Mouse (Mus musculus) brown adipose tissue, adult 24 weeks (tissue): ENCODE results near the gene Clec10a. TPM values are rescaled to one million over a fixed set of nuclear protein-coding genes. Genes with fewer than 3 reads are reported as not detected.

Experiments
- H3K27ac ChIP-seq: fragments of 200-500 bp; replicated peaks from 2 replicates; pipeline ENCODE4 v1.5.1; 2012; ENCODE audit warnings: low read depth, mild to moderate bottlenecking, low read length
- H3K4me1 ChIP-seq: fragments of 200-500 bp; 2 replicates; pipeline ENCODE4 v1.6.1; 2012; ENCODE audit warnings: low read length, mixed read lengths; ENCODE audit not compliant: control insufficient read depth, insufficient read depth, insufficient read length
- H3K4me3 ChIP-seq: fragments of 200-500 bp; 2 replicates; pipeline ENCODE4 v1.5.1; 2012; ENCODE audit warnings: low read depth, mild to moderate bottlenecking, low read length, moderate library complexity; ENCODE audit not compliant: insufficient read depth
- polyA plus RNA-seq: library from polyadenylated mRNA; stranded (reverse); fragments of >200 nt; gene quantifications from 2 replicates; pipeline ENCODE4 v1.2.4, GENCODE M21; 2012; ENCODE audit not compliant: missing spikeins, insufficient read depth, insufficient read length

The Clec10a gene
- polyA plus RNA-seq, 1 experiment: 15.9 TPM

GRCm38 (mm10) chr11:70199107-70199506 is 43.1 kb downstream of the Clec10a start:
- Histone ChIP-seq H3K27ac (no peak overlapping the region), H3K4me3 (no peak overlapping the region), H3K4me1 (no peaks in the 10 kb centered on the region)

- H3K4me3 ChIP-seq: no peak overlapping the region
- no peak overlapping the region for H3K27ac ChIP-seq
- H3K4me1 ChIP-seq: no peaks in the 10 kb centered on the region
These were observed 44.1 kb downstream of the Clec10a start for GRCm38 (mm10) chr11:70200036-70200608.

GRCm38 (mm10) chr11:70201691-70202090 is 45.7 kb downstream of the Clec10a start:
- peaks cover 2% of the 10 kb centered on the region; the same call in 1 of the 2 replicates for H3K4me1 ChIP-seq
- H3K4me3 ChIP-seq: no peak overlapping the region
- H3K27ac ChIP-seq: no peak overlapping the region

GRCm38 (mm10) chr11:70206801-70207200 is 50.8 kb downstream of the Clec10a start:
- no peak overlapping the region for H3K4me3 ChIP-seq
- no peak overlapping the region for H3K27ac ChIP-seq
- peaks cover 11% of the 10 kb centered on the region for H3K4me1 ChIP-seq

- Histone ChIP-seq H3K4me3 (no peak overlapping the region), H3K27ac (peak overlapping the region; percentile 38; the same call in 1 of the 2 replicates), H3K4me1 (peaks cover 11% of the 10 kb centered on the region)
These were observed 51.3 kb downstream of the Clec10a start for GRCm38 (mm10) chr11:70207283-70207682.

- Histone ChIP-seq H3K4me3 (no peak overlapping the region), H3K4me1 (peaks cover 11% of the 10 kb centered on the region)
These were observed 52.9 kb downstream of the Clec10a start for GRCm38 (mm10) chr11:70208778-70209388.

GRCm38 (mm10) chr11:70210681-70211080 is 54.7 kb downstream of the Clec10a start:
- Histone ChIP-seq H3K27ac (no peak overlapping the region), H3K4me3 (no peak overlapping the region), H3K4me1 (peaks cover 11% of the 10 kb centered on the region)

More at GRCm38 (mm10) chr11:70208778-70209388, 52.9 kb downstream of the Clec10a start:
- peak overlapping the region; percentile 46; the same call in 1 of the 2 replicates for H3K27ac ChIP-seq

- no peak overlapping the region for H3K27ac ChIP-seq
- H3K4me1 ChIP-seq: peaks cover 9% of the 10 kb centered on the region
- no peak overlapping the region for H3K4me3 ChIP-seq
These were observed 56.0 kb downstream of the Clec10a start for GRCm38 (mm10) chr11:70211972-70212371.

- H3K27ac ChIP-seq: no peak within 1 kb of the TSS
- peak within 1 kb of the TSS; percentile 48 for H3K4me3 ChIP-seq
- H3K4me1 ChIP-seq: peaks cover 9% of the 10 kb centered on the region
These were observed 56.4 kb downstream of the Clec10a start, which contains the start of gene Slc16a11 for GRCm38 (mm10) chr11:70212423-70212822. Gene Slc16a11 (plus strand): TSS chr11:70212752.

GRCm38 (mm10) chr11:70212896-70213295 is 56.9 kb downstream of the Clec10a start:
- Histone ChIP-seq H3K27ac (no peak overlapping the region), H3K4me3 (no peak overlapping the region), H3K4me1 (peaks cover 9% of the 10 kb centered on the region)

GRCm38 (mm10) chr11:70213736-70214135 is 57.7 kb downstream of the Clec10a start:
- Histone ChIP-seq H3K4me1 (peaks cover 4% of the 10 kb centered on the region), H3K27ac (no peak overlapping the region), H3K4me3 (peak overlapping the region; percentile 48)

- H3K27ac ChIP-seq: no peak overlapping the region
- peaks cover 5% of the 10 kb centered on the region for H3K4me1 ChIP-seq
- H3K4me3 ChIP-seq: peak overlapping the region; percentile 48
These were observed 58.3 kb downstream of the Clec10a start for GRCm38 (mm10) chr11:70214191-70214855.

- Histone ChIP-seq H3K27ac (no peak overlapping the region), H3K4me1 (peaks cover 6% of the 10 kb centered on the region; the same call in 1 of the 2 replicates), H3K4me3 (peak overlapping the region; percentile 48; the same call in 1 of the 2 replicates)
These were observed 58.8 kb downstream of the Clec10a start for GRCm38 (mm10) chr11:70214856-70215209.

GRCm38 (mm10) chr11:70215301-70215700 is 59.3 kb downstream of the Clec10a start:
- peaks cover 6% of the 10 kb centered on the region; the same call in 1 of the 2 replicates for H3K4me1 ChIP-seq
- H3K27ac ChIP-seq: no peak overlapping the region
- H3K4me3 ChIP-seq: 0 out of 2 replicates have a peak overlapping the region, but pooled peaks have one; percentile 48

GRCm38 (mm10) chr11:70216103-70216502 is 60.1 kb downstream of the Clec10a start:
- Histone ChIP-seq H3K4me3 (no peak overlapping the region), H3K27ac (no peak overlapping the region), H3K4me1 (peaks cover 6% of the 10 kb centered on the region; the same call in 1 of the 2 replicates)
